In the genomic region with DNA sequence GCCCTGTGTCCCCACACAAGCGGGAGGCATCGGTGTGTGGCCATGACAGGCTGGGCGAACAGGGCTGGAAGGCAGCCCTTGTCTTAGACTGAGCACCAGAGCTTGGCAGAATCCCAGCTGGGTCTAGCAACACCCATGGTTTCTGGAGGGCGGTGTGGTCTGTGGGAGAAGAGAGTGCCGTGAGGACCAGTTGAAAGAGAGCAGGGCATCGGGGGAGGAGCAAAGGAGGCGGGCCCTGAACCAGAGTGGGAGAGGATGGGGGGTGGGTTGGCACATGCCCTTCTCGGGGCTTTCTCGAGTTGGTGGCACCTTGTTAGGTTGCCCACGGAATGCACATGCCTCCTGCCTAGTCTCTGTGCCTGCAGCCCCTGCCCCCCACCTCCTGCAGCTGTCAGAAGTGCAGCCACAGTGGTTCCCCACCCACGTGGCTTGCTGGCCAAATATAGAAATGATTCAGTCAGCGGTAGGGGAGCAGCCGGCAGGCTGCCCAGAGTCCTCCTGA, we compare ENCODE assay signal across 10 mouse cellular contexts. TPM values are rescaled to one million over a fixed set of nuclear protein-coding genes. Genes with fewer than 3 reads are reported as not detected.
DNase-seq lines count a peak whose midpoint lies in the region; ATAC-seq and TF ChIP-seq lines count a peak whose summit lies in the region.
"Had no signal": no experiment of that assay in that cellular context is flagged by ENCODE, and none has a peak within 500 bp of the region (broad histone marks: within the 10 kb centered on the region; RNA-seq: fewer than 3 reads in every experiment).

A gene (minus strand): TSS at position 159 of the 502 bp plus-strand sequence.

- in situ Hi-C loops in CH12.LX (cut with MboI; ENCODE audit: low pct_ligation_motif_present, low pct_unique_long_range_greater_than_20kb, low sequenced_read_pairs) = no loop called here

- no peak for TF ChIP-seq CTCF in CH12.LX (conservative IDR thresholded peaks at IDR 0.05 in 1 of 2, IDR thresholded peaks at IDR 0.05 in 1 of 2; ENCODE audit: low read depth in 2 of 2, low read length in 2 of 2)

- H3K9me3 ChIP-seq in forebrain, embryonic 13.5 days (replicated peaks) = no peaks in the 10 kb centered on the region
- no peaks in the 10 kb centered on the region for H3K9me3 ChIP-seq in forebrain, embryonic 12.5 days
- no peaks in the 10 kb centered on the region for H3K9me3 ChIP-seq in CH12.LX (replicated peaks; ENCODE audit: low read length)
- no peaks in the 10 kb centered on the region for H3K9me3 ChIP-seq in embryonic facial prominence, embryonic 13.5 days
- H3K9me3 ChIP-seq in heart, embryonic 13.5 days = no peaks in the 10 kb centered on the region
- no peaks in the 10 kb centered on the region for H3K9me3 ChIP-seq in midbrain, embryonic 15.5 days
- H3K9me3 ChIP-seq: G1E; liver, embryonic 13.5 days had no signal

- no peaks in the 10 kb centered on the region for H3K36me3 ChIP-seq in forebrain, embryonic 13.5 days (ENCODE audit: poor library complexity, severe bottlenecking)
- no peaks in the 10 kb centered on the region for H3K36me3 ChIP-seq in forebrain, embryonic 12.5 days (replicated peaks)
- no peaks in the 10 kb centered on the region for H3K36me3 ChIP-seq in CH12.LX (replicated peaks in 1 of 2; ENCODE audit: control insufficient read depth in 1 of 2, insufficient read depth in 1 of 2, low read length in 1 of 2)
- H3K36me3 ChIP-seq in embryonic facial prominence, embryonic 13.5 days = no peaks in the 10 kb centered on the region
- peaks cover 5% of the 10 kb centered on the region for H3K36me3 ChIP-seq in heart, embryonic 13.5 days
- no peaks in the 10 kb centered on the region for H3K36me3 ChIP-seq in midbrain, embryonic 15.5 days (replicated peaks)
- H3K36me3 ChIP-seq: G1E; liver, embryonic 13.5 days had no signal

- 53% methylated on average over 13 of the region's 13 CpGs for WGBS in forebrain, embryonic 13.5 days
- 61% methylated on average over 12 of the region's 13 CpGs for WGBS in forebrain, embryonic 12.5 days
- WGBS in embryonic facial prominence, embryonic 13.5 days = 52% methylated on average over 13 of the region's 13 CpGs
- 24% methylated on average over 13 of the region's 13 CpGs for WGBS in heart, embryonic 13.5 days
- 62% methylated on average over 13 of the region's 13 CpGs for WGBS in midbrain, embryonic 15.5 days

- peak; percentile 51; the same call in 1 of the 2 replicates for TF ChIP-seq EP300 in CH12.LX (IDR thresholded peaks at IDR 0.05; ENCODE audit: low read length)

- no peak for TF ChIP-seq POLR2A in CH12.LX (IDR thresholded peaks at IDR 0.05; ENCODE audit: low read depth, low read length)

- TF ChIP-seq RAD21 in CH12.LX (IDR thresholded peaks at IDR 0.05; ENCODE audit: low read depth, low read length) = no peak

- dilution Hi-C loops in CH12.LX (cut with MboI; ENCODE audit: extremely low pct_ligation_motif_present, extremely low pct_unique_long_range_greater_than_20kb, low sequenced_read_pairs) = no loop called here

- no peak within 1 kb of the TSS for H3K4me2 ChIP-seq in forebrain, embryonic 13.5 days
- no peak within 1 kb of the TSS for H3K4me2 ChIP-seq in forebrain, embryonic 12.5 days
- H3K4me2 ChIP-seq in CH12.LX (ENCODE audit: insufficient read depth, low read depth, poor library complexity, severe bottlenecking) = peak within 1 kb of the TSS; percentile 60
- peak within 1 kb of the TSS; percentile 37 for H3K4me2 ChIP-seq in embryonic facial prominence, embryonic 13.5 days
- H3K4me2 ChIP-seq in heart, embryonic 13.5 days = peak within 1 kb of the TSS; percentile 61
- H3K4me2 ChIP-seq in midbrain, embryonic 15.5 days = no peak within 1 kb of the TSS
- H3K4me2 ChIP-seq: liver, embryonic 13.5 days had no signal

- no peaks in the 10 kb centered on the region for H3K79me2 ChIP-seq in CH12.LX (replicated peaks; ENCODE audit: control insufficient read depth, extremely low read depth, insufficient read depth, poor library complexity, severe bottlenecking)

- no peak within 1 kb of the TSS for H3K4me3 ChIP-seq in forebrain, embryonic 13.5 days
- H3K4me3 ChIP-seq in forebrain, embryonic 12.5 days (replicated peaks) = no peak within 1 kb of the TSS
- H3K4me3 ChIP-seq in CH12.LX (replicated peaks in 1 of 3; ENCODE audit: low read depth in 2 of 3, low read length in 2 of 3, poor library complexity in 1 of 3) = peak within 1 kb of the TSS in 1 of 3 experiments; percentile 19
- no peak within 1 kb of the TSS for H3K4me3 ChIP-seq in embryonic facial prominence, embryonic 13.5 days
- peak within 1 kb of the TSS; percentile 31 for H3K4me3 ChIP-seq in heart, embryonic 13.5 days
- H3K4me3 ChIP-seq in midbrain, embryonic 15.5 days = no peak within 1 kb of the TSS
- H3K4me3 ChIP-seq: liver, embryonic 13.5 days had no signal

- H3K27ac ChIP-seq in forebrain, embryonic 13.5 days = no peak within 1 kb of the TSS
- no peak within 1 kb of the TSS for H3K27ac ChIP-seq in forebrain, embryonic 12.5 days
- H3K27ac ChIP-seq in CH12.LX (ENCODE audit: insufficient read depth, low read depth) = no peak within 1 kb of the TSS
- peak within 1 kb of the TSS; percentile 44 for H3K27ac ChIP-seq in embryonic facial prominence, embryonic 13.5 days
- peak within 1 kb of the TSS; percentile 93 for H3K27ac ChIP-seq in heart, embryonic 13.5 days (replicated peaks)
- H3K27ac ChIP-seq in midbrain, embryonic 15.5 days = no peak within 1 kb of the TSS
- H3K27ac ChIP-seq: liver, embryonic 13.5 days had no signal

- 0 out of 2 replicates have a peak, but pooled peaks cover 8% of the 10 kb centered on the region for H3K4me1 ChIP-seq in forebrain, embryonic 13.5 days
- H3K4me1 ChIP-seq in forebrain, embryonic 12.5 days = 0 out of 2 replicates have a peak, but pooled peaks cover 7% of the 10 kb centered on the region
- H3K4me1 ChIP-seq in CH12.LX (ENCODE audit: control insufficient read depth in 1 of 2, insufficient read depth in 2 of 2) = peaks cover 23 to 53% of the 10 kb centered on the region in 2 experiments
- peaks cover 36% of the 10 kb centered on the region for H3K4me1 ChIP-seq in embryonic facial prominence, embryonic 13.5 days
- peaks cover 64% of the 10 kb centered on the region for H3K4me1 ChIP-seq in heart, embryonic 13.5 days
- H3K4me1 ChIP-seq in midbrain, embryonic 15.5 days = 0 out of 2 replicates have a peak, but pooled peaks cover 8% of the 10 kb centered on the region

- no peaks in the 10 kb centered on the region for H3K27me3 ChIP-seq in forebrain, embryonic 13.5 days
- no peaks in the 10 kb centered on the region; the same call in 1 of the 2 replicates for H3K27me3 ChIP-seq in forebrain, embryonic 12.5 days
- no peaks in the 10 kb centered on the region for H3K27me3 ChIP-seq in CH12.LX (replicated peaks)
- no peaks in the 10 kb centered on the region for H3K27me3 ChIP-seq in embryonic facial prominence, embryonic 13.5 days
- H3K27me3 ChIP-seq in heart, embryonic 13.5 days (replicated peaks) = no peaks in the 10 kb centered on the region
- H3K27me3 ChIP-seq in midbrain, embryonic 15.5 days (replicated peaks) = no peaks in the 10 kb centered on the region
- H3K27me3 ChIP-seq: liver, embryonic 13.5 days had no signal

- no peak within 1 kb of the TSS for H3K9ac ChIP-seq in forebrain, embryonic 13.5 days
- no peak within 1 kb of the TSS for H3K9ac ChIP-seq in forebrain, embryonic 12.5 days
- no peak within 1 kb of the TSS for H3K9ac ChIP-seq in CH12.LX (ENCODE audit: insufficient read depth, low read depth)
- H3K9ac ChIP-seq in embryonic facial prominence, embryonic 13.5 days = 0 out of 2 replicates have a peak within 1 kb of the TSS, but pooled peaks have one; percentile 40
- peak within 1 kb of the TSS; percentile 72 for H3K9ac ChIP-seq in heart, embryonic 13.5 days
- no peak within 1 kb of the TSS for H3K9ac ChIP-seq in midbrain, embryonic 15.5 days
- H3K9ac ChIP-seq: liver, embryonic 13.5 days had no signal

- ATAC-seq in forebrain, embryonic 13.5 days = peak; percentile 35; the same call in 1 of the 2 replicates
- no peak for ATAC-seq in forebrain, embryonic 12.5 days (ENCODE audit: low FRiP score)
- peak; percentile 61; the same call in 1 of the 2 replicates for ATAC-seq in embryonic facial prominence, embryonic 13.5 days (ENCODE audit: insufficient number of reproducible peaks, insufficient read depth, low FRiP score, low TSS enrichment, low read depth)
- ATAC-seq in heart, embryonic 13.5 days (ENCODE audit: extremely low read depth, insufficient number of reproducible peaks, low FRiP score, low TSS enrichment) = peak; percentile 63; the same call in 1 of the 2 replicates
- ATAC-seq in midbrain, embryonic 15.5 days (replicated peaks) = peak; percentile 51; the same call in 1 of the 2 replicates

- DNase-seq in CH12.LX (ENCODE audit: extremely low read depth) = peak; percentile 57
- DNase-seq in left cerebral cortex, adult 11 months (ENCODE audit: low spot score) = peak; percentile 68
- peak; percentile 32 to 58 for DNase-seq in thymus, postnatal 36 days
- DNase-seq: liver, embryonic 13.5 days had no signal

TF ChIP-seq in CH12.LX, 34 proteins besides CTCF, POLR2A, EP300 and RAD21 (continues in another document):
- TF ChIP-seq NELFE (IDR thresholded peaks at IDR 0.05; ENCODE audit: low read depth, low read length) = no peak
- no peak for TF ChIP-seq HCFC1 (IDR thresholded peaks at IDR 0.05; ENCODE audit: low read depth, low read length)
- no peak for TF ChIP-seq KAT2A (IDR thresholded peaks at IDR 0.05; ENCODE audit: insufficient replicate concordance, low read length)
- TF ChIP-seq TCF12 (IDR thresholded peaks at IDR 0.05; ENCODE audit: low read depth, low read length) = peak; percentile 68; the same call in 1 of the 2 replicates
- TF ChIP-seq MAX (IDR thresholded peaks at IDR 0.05; ENCODE audit: low read length) = peak; percentile 85
- TF ChIP-seq POLR2AphosphoS2 (IDR thresholded peaks at IDR 0.05; ENCODE audit: low read depth, low read length) = no peak
- no peak for TF ChIP-seq TBP (conservative IDR thresholded peaks at IDR 0.05; ENCODE audit: low read depth, low read length)
- TF ChIP-seq ELF1 (IDR thresholded peaks at IDR 0.05; ENCODE audit: low read depth, low read length) = no peak
- TF ChIP-seq IRF4 (IDR thresholded peaks at IDR 0.05; ENCODE audit: low read depth, low read length) = 0 out of 2 replicates have a peak, but pooled peaks have one; percentile 49
- no peak for TF ChIP-seq ZC3H11A (IDR thresholded peaks at IDR 0.05; ENCODE audit: low read depth, low read length)
- TF ChIP-seq E2F4 (IDR thresholded peaks at IDR 0.05; ENCODE audit: insufficient replicate concordance, low read depth, low read length) = no peak

RNA-seq across cellular contexts. Expression of the gene that starts here (rescaled TPM):
- 3.5 and 3.7 TPM in 2 replicates for polyA plus RNA-seq in forebrain, embryonic 13.5 days (2015; fragmentation: Nextera tagmentation; extraction: Ambion mirVana)
- 3.1 and 3.2 TPM in 2 replicates for polyA plus RNA-seq in forebrain, embryonic 12.5 days (2016; fragmentation: Nextera tagmentation; extraction: Ambion mirVana)
- 0.21 and 0.30 TPM in 2 replicates for total RNA-seq in CH12.LX (2012; rRNA removed)
- total RNA-seq in CH12.LX (2014; rRNA removed) = 1.2 and 1.8 TPM in 2 replicates
- 5.1 and 5.4 TPM in 2 replicates for polyA plus RNA-seq in CH12.LX (2012; ENCODE audit: insufficient read length, low read depth)
- polyA plus RNA-seq in embryonic facial prominence, embryonic 13.5 days (2015; fragmentation: Nextera tagmentation; extraction: Ambion mirVana) = 4.0 and 5.0 TPM in 2 replicates
- polyA plus RNA-seq in heart, embryonic 13.5 days (2015; fragmentation: Nextera tagmentation; extraction: Ambion mirVana) = 10.9 and 12.6 TPM in 2 replicates
- 18.9 and 20.4 TPM in 2 replicates for polyA plus RNA-seq in midbrain, embryonic 15.5 days (2015; fragmentation: Nextera tagmentation; extraction: Ambion mirVana)

Comparison
In these comparisons a context has a peak if more than half of its experiments do, and no peak if none do; other contexts are left out.
1. H3K27ac ChIP-seq: peak in embryonic facial prominence, embryonic 13.5 days (single experiment) and heart, embryonic 13.5 days (single experiment); none in forebrain, embryonic 13.5 days (single experiment), forebrain, embryonic 12.5 days (single experiment), CH12.LX (single experiment) and midbrain, embryonic 15.5 days (single experiment).
2. H3K4me2 ChIP-seq: peak in CH12.LX (single experiment), embryonic facial prominence, embryonic 13.5 days (single experiment) and heart, embryonic 13.5 days (single experiment); none in forebrain, embryonic 13.5 days (single experiment), forebrain, embryonic 12.5 days (single experiment) and midbrain, embryonic 15.5 days (single experiment).
3. H3K9ac ChIP-seq: peak in embryonic facial prominence, embryonic 13.5 days (single experiment) and heart, embryonic 13.5 days (single experiment); none in forebrain, embryonic 13.5 days (single experiment), forebrain, embryonic 12.5 days (single experiment), CH12.LX (single experiment) and midbrain, embryonic 15.5 days (single experiment).
4. Peak in every context shown above with its lines, with median percentiles within 50 percentile points of each other: DNase-seq.